Mouse (Mus musculus): ENCODE measurements around the gene Ormdl2. TPM values are rescaled to one million over a fixed set of nuclear protein-coding genes. Genes with fewer than 3 reads are reported as not detected.
A peak's percentile ranks its signal among the peaks of the same experiment; 100 is the strongest.

The Ormdl2 gene
- polyA plus RNA-seq, 1 experiment: not detected

GRCm38 (mm10) chr10:128806086-128806485 lies 15.4 kb downstream of the Ormdl2 start:
- Histone ChIP-seq H3K27ac (ENCODE audit: insufficient read depth, low read depth, low read length) (no peak overlapping the region), H3K4me3 (ENCODE audit: insufficient read depth, low read depth, low read length) (peak overlapping the region; percentile 58), H3K4me1 (ENCODE audit: control insufficient read depth, insufficient read depth, low read length) (peaks cover 38% of the 10 kb centered on the region)
- 43% methylated on average over 6 of the region's 6 CpGs for WGBS
- TF ChIP-seq POLR2A (IDR thresholded peaks at IDR 0.05; ENCODE audit: insufficient read depth, low read depth, low read length) (no peak), CTCF (IDR thresholded peaks at IDR 0.05; ENCODE audit: insufficient read depth, low read depth, low read length) (no peak)

- TF ChIP-seq CTCF (IDR thresholded peaks at IDR 0.05; ENCODE audit: insufficient read depth, low read depth, low read length) (no peak), POLR2A (IDR thresholded peaks at IDR 0.05; ENCODE audit: insufficient read depth, low read depth, low read length) (no peak; the same call in 1 of the 2 replicates)
- peak overlapping the region; percentile 58 for H3K4me3 ChIP-seq (ENCODE audit: insufficient read depth, low read depth, low read length)
- H3K27ac ChIP-seq (ENCODE audit: insufficient read depth, low read depth, low read length): peak overlapping the region; percentile 73
- peaks cover 38% of the 10 kb centered on the region for H3K4me1 ChIP-seq (ENCODE audit: control insufficient read depth, insufficient read depth, low read length)
- under 1% methylated on average over 70 of the region's 70 CpGs for WGBS
Observed at GRCm38 (mm10) chr10:128805092-128806000, 16.1 kb downstream of the Ormdl2 start.

- TF ChIP-seq POLR2A (IDR thresholded peaks at IDR 0.05; ENCODE audit: insufficient read depth, low read depth, low read length) (no peak; the same call in none of the 2 replicates), CTCF (IDR thresholded peaks at IDR 0.05; ENCODE audit: insufficient read depth, low read depth, low read length) (no peak)
- Histone ChIP-seq H3K4me3 (ENCODE audit: insufficient read depth, low read depth, low read length) (peak within 1 kb of the TSS; percentile 58), H3K4me1 (ENCODE audit: control insufficient read depth, insufficient read depth, low read length) (peaks cover 38% of the 10 kb centered on the region)
Observed at GRCm38 (mm10) chr10:128804271-128805091, 17.0 kb downstream of the Ormdl2 start, which contains the start of gene Tmem198b. Gene Tmem198b, minus strand, starts transcription at chr10:128804370.

GRCm38 (mm10) chr10:128803771-128804270 lies 17.6 kb downstream of the Ormdl2 start, which contains the start of gene Dnajc14:
Gene Dnajc14, plus strand, starts transcription at chr10:128804062.
- Histone ChIP-seq H3K27ac (ENCODE audit: insufficient read depth, low read depth, low read length) (peak within 1 kb of the TSS; percentile 95), H3K4me3 (ENCODE audit: insufficient read depth, low read depth, low read length) (peak within 1 kb of the TSS; percentile 58), H3K4me1 (ENCODE audit: control insufficient read depth, insufficient read depth, low read length) (peaks cover 37% of the 10 kb centered on the region)
- TF ChIP-seq CTCF (IDR thresholded peaks at IDR 0.05; ENCODE audit: insufficient read depth, low read depth, low read length) (no peak), POLR2A (IDR thresholded peaks at IDR 0.05; ENCODE audit: insufficient read depth, low read depth, low read length) (no peak)
- under 1% methylated on average over 14 of the region's 14 CpGs for WGBS

More at GRCm38 (mm10) chr10:128804271-128805091, 17.0 kb downstream of the Ormdl2 start, which contains the start of gene Tmem198b:
- under 1% methylated on average over 28 of the region's 28 CpGs for WGBS
- H3K27ac ChIP-seq (ENCODE audit: insufficient read depth, low read depth, low read length): peak within 1 kb of the TSS; percentile 95

- Histone ChIP-seq H3K27ac (ENCODE audit: insufficient read depth, low read depth, low read length) (peak overlapping the region; percentile 95), H3K4me1 (ENCODE audit: control insufficient read depth, insufficient read depth, low read length) (peaks cover 35% of the 10 kb centered on the region), H3K4me3 (ENCODE audit: insufficient read depth, low read depth, low read length) (peak overlapping the region; percentile 58)
- WGBS: 5% methylated on average over 6 of the region's 6 CpGs
- TF ChIP-seq POLR2A (IDR thresholded peaks at IDR 0.05; ENCODE audit: insufficient read depth, low read depth, low read length) (no peak), CTCF (IDR thresholded peaks at IDR 0.05; ENCODE audit: insufficient read depth, low read depth, low read length) (no peak)
Observed at GRCm38 (mm10) chr10:128803361-128803760, 18.1 kb downstream of the Ormdl2 start.

- 31% methylated on average over 4 of the region's 4 CpGs for WGBS
- TF ChIP-seq CTCF (IDR thresholded peaks at IDR 0.05; ENCODE audit: insufficient read depth, low read depth, low read length) (no peak), POLR2A (IDR thresholded peaks at IDR 0.05; ENCODE audit: insufficient read depth, low read depth, low read length) (no peak)
- peak overlapping the region; percentile 44 for H3K4me3 ChIP-seq (ENCODE audit: insufficient read depth, low read depth, low read length)
- H3K27ac ChIP-seq (ENCODE audit: insufficient read depth, low read depth, low read length): peak overlapping the region; percentile 78
- peaks cover 32% of the 10 kb centered on the region for H3K4me1 ChIP-seq (ENCODE audit: control insufficient read depth, insufficient read depth, low read length)
Observed at GRCm38 (mm10) chr10:128802956-128803355, 18.5 kb downstream of the Ormdl2 start.

GRCm38 (mm10) chr10:128801981-128802495 lies 19.4 kb downstream of the Ormdl2 start:
- TF ChIP-seq POLR2A (IDR thresholded peaks at IDR 0.05; ENCODE audit: insufficient read depth, low read depth, low read length) (no peak), CTCF (IDR thresholded peaks at IDR 0.05; ENCODE audit: insufficient read depth, low read depth, low read length) (no peak)
- Histone ChIP-seq H3K27ac (ENCODE audit: insufficient read depth, low read depth, low read length) (no peak overlapping the region), H3K4me3 (ENCODE audit: insufficient read depth, low read depth, low read length) (peak overlapping the region; percentile 44), H3K4me1 (ENCODE audit: control insufficient read depth, insufficient read depth, low read length) (peaks cover 28% of the 10 kb centered on the region)
- WGBS: 83% methylated on average over 16 of the region's 16 CpGs

GRCm38 (mm10) chr10:128798676-128799075 lies 22.8 kb downstream of the Ormdl2 start:
- TF ChIP-seq POLR2A (IDR thresholded peaks at IDR 0.05; ENCODE audit: insufficient read depth, low read depth, low read length) (no peak), CTCF (IDR thresholded peaks at IDR 0.05; ENCODE audit: insufficient read depth, low read depth, low read length) (no peak)
- WGBS: 94% methylated on average over 8 of the region's 8 CpGs
- Histone ChIP-seq H3K4me1 (ENCODE audit: control insufficient read depth, insufficient read depth, low read length) (peaks cover 17% of the 10 kb centered on the region), H3K27ac (ENCODE audit: insufficient read depth, low read depth, low read length) (no peak overlapping the region), H3K4me3 (ENCODE audit: insufficient read depth, low read depth, low read length) (no peak overlapping the region)
